Mouse (Mus musculus) spleen, adult 2 months (tissue): ENCODE measurements around the gene Lima1. TPM values are rescaled to one million over a fixed set of nuclear protein-coding genes. Genes with fewer than 3 reads are reported as not detected.
A peak's percentile ranks its signal among the peaks of the same experiment; 100 is the strongest.

ENCODE experiments used
- DNase-seq, 2 experiments: peaks; one replicate each; pipeline versions ENCODE4 v3.0.0 to v3.0.0-alpha.2; 2012 to 2021; ENCODE audit warnings: low spot score in 2 of 2, low read depth in 1 of 2
- H3K27ac ChIP-seq: fragments of 200-500 bp; 2 replicates; pipeline ENCODE4 v1.5.1; 2012; ENCODE audit warnings: low read length, inconsistent platforms; ENCODE audit not compliant: insufficient read depth
- H3K27me3 ChIP-seq: fragments of 200-500 bp; 2 replicates; pipeline ENCODE4 v1.6.1; 2012; ENCODE audit warnings: mild to moderate bottlenecking, moderate library complexity, low read length, inconsistent platforms; ENCODE audit not compliant: control insufficient read depth, insufficient read depth
- H3K36me3 ChIP-seq: fragments of 200-500 bp; 2 replicates; pipeline ENCODE4 v1.6.1; 2012; ENCODE audit warnings: mild to moderate bottlenecking, low read length, inconsistent platforms; ENCODE audit not compliant: control insufficient read depth, insufficient read depth
- H3K4me1 ChIP-seq: fragments of 200-500 bp; 2 replicates; pipeline ENCODE4 v1.6.1; 2011; ENCODE audit warnings: inconsistent platforms; ENCODE audit not compliant: control insufficient read depth, insufficient read depth, insufficient read length
- H3K4me3 ChIP-seq: fragments of 200-500 bp; 2 replicates; pipeline ENCODE4 v1.5.1; 2011; ENCODE audit warnings: mild to moderate bottlenecking, inconsistent platforms; ENCODE audit not compliant: insufficient read depth, insufficient read length; ENCODE audit errors: extremely low read depth
- CTCF ChIP-seq: fragments of 200-500 bp; IDR thresholded peaks from 2 replicates; pipeline ENCODE4 v1.5.1; 2011; ENCODE audit warnings: mild to moderate bottlenecking, inconsistent platforms; ENCODE audit not compliant: insufficient read depth, insufficient read length, insufficient replicate concordance; ENCODE audit errors: extremely low read depth
- POLR2A ChIP-seq: fragments of 200-500 bp; IDR thresholded peaks from 2 replicates; pipeline ENCODE4 v1.6.1; 2011; ENCODE audit warnings: low read depth, low read length, inconsistent platforms
- WGBS: fragments of 180-500 bp; shearing (Covaris S2); methylation state at CpG from one replicate; pipeline ENCODE4 v1.1.7; 2018; 5-methylcytosine and 5-hydroxymethylcytosine counted together
- polyA plus RNA-seq: library from polyadenylated mRNA; depleted of rRNA; stranded (reverse); fragments of >200 nt; gene quantifications from 2 replicates; pipeline ENCODE4 v1.2.3, GENCODE M21; 2012

Lima1 gene
- polyA plus RNA-seq, 1 experiment = 7.7 TPM

GRCm38 (mm10) chr15:99817343-99818235 lies 57.7 kb downstream of the Lima1 start:
- H3K27ac ChIP-seq = no peak overlapping the region; the same call in 1 of the 2 replicates

GRCm38 (mm10) chr15:99815999-99816398 lies 59.3 kb downstream of the Lima1 start:
- no peak for TF ChIP-seq CTCF
- TF ChIP-seq POLR2A = no peak
- 89% methylated on average over 4 of the region's 4 CpGs for WGBS
- Histone ChIP-seq H3K36me3 (no peaks in the 10 kb centered on the region), H3K4me3 (no peak overlapping the region), H3K27ac (no peak overlapping the region), H3K27me3 (no peaks in the 10 kb centered on the region), H3K4me1 (no peaks in the 10 kb centered on the region)
- no peak for DNase-seq

More at GRCm38 (mm10) chr15:99817343-99818235, 57.7 kb downstream of the Lima1 start:
- Histone ChIP-seq H3K4me3 (peak overlapping the region; percentile 33; the same call in 1 of the 2 replicates), H3K4me1 (no peaks in the 10 kb centered on the region), H3K27me3 (no peaks in the 10 kb centered on the region), H3K36me3 (no peaks in the 10 kb centered on the region)
- DNase-seq = no peak
- TF ChIP-seq POLR2A = no peak
- TF ChIP-seq CTCF = no peak
- WGBS = 60% methylated on average over 8 of the region's 8 CpGs

- Histone ChIP-seq H3K27ac (peak overlapping the region; percentile 52; the same call in 1 of the 2 replicates), H3K4me1 (no peaks in the 10 kb centered on the region), H3K4me3 (no peak overlapping the region; the same call in 1 of the 2 replicates), H3K27me3 (no peaks in the 10 kb centered on the region), H3K36me3 (no peaks in the 10 kb centered on the region)
- TF ChIP-seq CTCF (no peak), POLR2A (no peak)
- WGBS = 81% methylated on average over 24 of the region's 24 CpGs
- no peak for DNase-seq
These were observed 60.5 kb downstream of the Lima1 start for GRCm38 (mm10) chr15:99814554-99815260.

DNA sequence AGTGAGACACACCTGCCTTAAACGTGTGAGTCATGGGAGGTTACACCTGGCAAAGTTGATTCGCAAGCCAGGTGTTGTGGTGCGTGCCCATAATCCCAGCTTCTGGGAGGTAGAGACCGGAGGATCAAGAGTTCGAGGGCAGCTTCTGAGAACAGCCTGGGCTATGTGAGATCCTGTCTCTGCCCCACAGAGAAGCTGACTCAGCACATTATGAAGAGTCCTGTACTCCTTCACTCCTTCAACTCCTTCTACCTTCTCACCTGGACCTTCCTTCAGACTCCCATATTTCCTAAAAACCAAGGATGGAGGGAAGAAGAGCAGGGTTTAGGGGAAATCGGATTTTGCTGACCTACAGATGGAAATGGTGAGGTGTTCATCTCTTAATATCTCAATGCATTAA lies 61.6 kb downstream of the Lima1 start:
- WGBS = 90% methylated on average over 6 of the region's 6 CpGs
- DNase-seq = no peak
- TF ChIP-seq POLR2A (no peak), CTCF (no peak)

GRCm38 (mm10) chr15:99812097-99812496 lies 63.2 kb downstream of the Lima1 start:
- 73% methylated on average over 7 of the region's 7 CpGs for WGBS
- no peaks in the 10 kb centered on the region for H3K36me3 ChIP-seq
- no peak overlapping the region for H3K4me3 ChIP-seq
- H3K27me3 ChIP-seq = no peaks in the 10 kb centered on the region
- no peak for TF ChIP-seq CTCF
- no peak for TF ChIP-seq POLR2A
- no peaks in the 10 kb centered on the region for H3K4me1 ChIP-seq
- DNase-seq = no peak
- H3K27ac ChIP-seq = no peak overlapping the region

More for the DNA sequence above, 61.6 kb downstream of the Lima1 start:
- no peak overlapping the region for H3K4me3 ChIP-seq
- H3K36me3 ChIP-seq = no peaks in the 10 kb centered on the region
- no peaks in the 10 kb centered on the region for H3K4me1 ChIP-seq
- no peaks in the 10 kb centered on the region for H3K27me3 ChIP-seq
- no peak overlapping the region for H3K27ac ChIP-seq

DNA sequence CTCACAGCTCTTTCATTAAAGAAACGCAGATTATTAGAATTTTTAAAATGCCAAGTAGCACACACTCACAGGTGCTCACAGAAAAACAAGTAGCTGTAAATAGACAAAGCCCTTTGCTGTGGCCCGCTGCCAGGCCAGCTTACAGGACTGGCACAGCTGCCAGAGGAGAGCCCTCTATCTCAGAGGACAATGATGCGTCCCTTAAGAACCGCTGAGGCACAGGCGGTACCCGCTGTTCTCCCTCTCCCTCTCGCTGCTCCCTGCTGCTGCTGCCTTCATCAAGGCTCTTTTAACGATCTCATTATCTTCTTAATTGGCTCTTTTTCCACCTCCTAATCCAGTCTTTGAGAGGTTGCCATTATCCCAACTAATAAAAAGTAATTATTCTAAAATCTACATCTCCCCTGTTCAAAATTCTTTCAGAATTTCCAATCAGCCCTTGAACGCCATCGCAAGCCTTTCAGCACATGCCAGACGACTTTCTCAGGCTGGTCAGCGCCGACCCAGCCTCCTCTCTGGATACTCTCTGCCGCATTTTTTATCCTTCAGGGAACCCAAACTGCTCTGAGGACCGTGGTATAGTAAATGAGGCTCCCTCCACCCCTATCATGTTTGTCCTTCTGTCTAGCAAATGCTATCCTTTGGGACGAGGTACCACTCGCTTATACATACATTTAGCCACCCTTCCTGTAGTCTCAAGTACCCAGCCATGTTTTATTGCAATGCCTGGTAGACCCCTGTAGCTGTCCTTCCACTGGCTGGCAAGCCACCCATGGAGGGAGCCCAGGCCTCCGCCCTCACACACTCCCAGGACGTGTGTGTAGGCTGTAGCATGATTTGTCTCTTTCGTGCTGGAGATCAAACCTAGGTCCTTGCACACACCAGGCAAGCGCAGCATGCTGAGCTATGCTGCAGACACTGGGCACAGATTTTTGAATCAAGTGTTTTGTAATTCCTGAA lies 67.2 kb downstream of the Lima1 start:
- no peak for TF ChIP-seq CTCF
- TF ChIP-seq POLR2A = no peak

More for the DNA sequence above, 67.2 kb downstream of the Lima1 start:
- Histone ChIP-seq H3K27me3 (no peaks in the 10 kb centered on the region; the same call in 1 of the 2 replicates), H3K27ac (no peak overlapping the region), H3K36me3 (no peaks in the 10 kb centered on the region), H3K4me1 (no peaks in the 10 kb centered on the region), H3K4me3 (no peak overlapping the region)
- WGBS = 91% methylated on average over 21 of the region's 21 CpGs
- DNase-seq = no peak
